Mouse (Mus musculus): ENCODE results near the gene Tmco5b.

Tmco5b gene

GRCm38 (mm10) chr2:113285432-113285831 lies at the start of gene Tmco5b:
Gene Tmco5b (plus strand): TSS chr2:113285732.
- no peak for DNase-seq

GRCm38 (mm10) chr2:113236993-113237392 lies 48.5 kb upstream of the Tmco5b start:
- DNase-seq = no peak

- DNase-seq = no peak
Observed at GRCm38 (mm10) chr2:113238871-113239270, 46.7 kb upstream of the Tmco5b start.

GRCm38 (mm10) chr2:113302349-113303239 lies 17.1 kb downstream of the Tmco5b start:
- DNase-seq = no peak

- no peak for DNase-seq
Observed at GRCm38 (mm10) chr2:113303240-113303538, 17.7 kb downstream of the Tmco5b start.

- peak; percentile 26 for DNase-seq
Observed at GRCm38 (mm10) chr2:113305339-113305738, 19.8 kb downstream of the Tmco5b start.

- no peak for DNase-seq
Observed at GRCm38 (mm10) chr2:113311211-113311610, 25.7 kb downstream of the Tmco5b start.

GRCm38 (mm10) chr2:113323016-113323415 lies 37.5 kb downstream of the Tmco5b start:
- DNase-seq = no peak

- DNase-seq = no peak
Observed at GRCm38 (mm10) chr2:113333799-113334541, 48.4 kb downstream of the Tmco5b start.

GRCm38 (mm10) chr2:113335561-113336294 lies 50.2 kb downstream of the Tmco5b start:
- DNase-seq = no peak

- no peak for DNase-seq
Observed at GRCm38 (mm10) chr2:113344536-113344935, 59.0 kb downstream of the Tmco5b start.

Measured in thymus, postnatal 25 days (tissue).